Mouse (Mus musculus) R1 (cell line): ENCODE measurements at regions not wholly inside any gene's neighbourhood (a gene's known extent, or its start where the extent isn't known, plus 50 kb on each side); places are given as distances from the start of the nearest gene placed in this dataset.

Source experiments
- DNase-seq: peaks from one replicate; pipeline ENCODE4 v3.0.0-alpha.2; 2018; ENCODE audit warnings: low read depth, low spot score

- no peak for DNase-seq
Measured at GRCm38 (mm10) chr8:88972993-88973690, 70.8 kb downstream of the Sall1 start.

GRCm38 (mm10) chr8:88958843-88959242 lies 85.1 kb downstream of the Sall1 start:
- DNase-seq: peak; percentile 57

GRCm38 (mm10) chr8:88953178-88953577 lies 90.8 kb downstream of the Sall1 start:
- peak; percentile 72 for DNase-seq

- DNase-seq: peak; percentile 76
Measured at GRCm38 (mm10) chr8:88951829-88952155, 92.2 kb downstream of the Sall1 start.

DNA sequence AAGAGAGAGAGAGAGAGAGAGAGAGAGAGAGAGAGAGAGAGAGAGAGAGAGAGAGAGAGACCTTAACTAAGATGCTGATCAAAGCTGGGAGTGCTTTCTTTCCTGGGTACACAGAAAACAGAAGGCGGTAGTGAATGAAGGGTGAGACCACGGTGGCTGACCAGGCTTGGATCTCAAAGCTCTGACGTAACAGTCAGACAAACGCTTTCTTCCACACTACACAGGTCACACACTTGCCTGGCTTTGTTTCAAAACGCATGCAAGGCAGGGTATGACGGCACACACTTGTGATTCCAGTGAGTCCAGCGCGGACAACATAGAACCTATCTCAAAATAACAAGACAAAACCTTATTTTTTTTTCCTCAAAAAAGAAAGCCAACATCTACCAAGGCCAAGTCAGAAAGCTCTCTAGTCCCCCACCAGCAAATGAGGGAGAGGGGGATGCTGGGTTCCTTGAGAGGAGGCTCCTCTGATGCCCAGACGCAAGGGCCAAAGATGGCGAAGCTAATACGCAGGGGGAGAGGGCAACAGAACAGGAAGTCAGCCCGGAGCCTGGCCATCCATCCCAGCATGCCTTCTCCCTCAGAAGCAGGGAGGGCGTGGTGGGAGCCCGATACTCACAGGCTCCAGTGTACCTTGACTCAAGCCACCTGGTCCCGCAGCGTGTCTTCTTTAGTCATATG lies 92.7 kb downstream of the Sall1 start:
- peak; percentile 82 for DNase-seq

- DNase-seq: peak; percentile 98
Measured at GRCm38 (mm10) chr8:88949975-88950374, 94.0 kb downstream of the Sall1 start.

DNA sequence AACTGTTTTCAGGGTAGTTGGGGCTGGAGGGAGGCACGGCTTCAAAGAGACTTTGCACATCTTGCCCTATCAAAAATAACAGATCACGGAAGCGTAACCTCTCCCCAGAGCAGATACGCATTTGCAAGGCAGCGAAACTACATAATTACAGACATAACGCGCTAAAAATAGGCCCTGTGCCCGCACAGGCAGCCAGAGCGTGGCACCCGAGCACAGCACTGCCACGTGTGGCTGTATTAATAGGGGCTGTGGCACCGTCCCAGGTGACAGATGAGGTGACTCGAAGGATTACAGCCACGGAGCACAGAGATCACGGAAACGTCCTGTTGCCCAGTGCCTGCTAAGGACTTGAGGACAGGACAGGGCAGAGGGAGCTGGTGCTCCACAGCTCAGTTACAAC lies 95.0 kb downstream of the Sall1 start:
- no peak for DNase-seq

DNA sequence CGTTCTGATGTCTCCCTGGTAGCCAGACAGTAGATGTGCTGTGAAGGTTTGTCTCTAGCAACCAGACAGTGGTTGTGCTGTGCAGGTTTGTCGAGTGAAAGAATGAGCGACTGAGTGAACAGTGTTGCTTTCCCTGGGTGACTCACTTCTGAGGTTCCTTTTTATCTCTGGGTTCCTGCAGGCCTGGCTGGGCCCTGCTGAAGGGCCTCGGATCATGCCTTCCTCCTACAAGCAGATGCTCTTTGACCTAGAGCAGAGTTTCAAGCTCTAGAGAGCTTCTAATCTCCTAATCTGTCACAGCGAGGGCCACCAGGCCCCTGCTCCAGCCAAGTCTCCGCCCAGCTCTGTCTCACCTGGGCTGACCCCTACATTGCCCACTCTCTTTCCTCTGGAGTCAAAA lies 95.6 kb downstream of the Sall1 start:
- no peak for DNase-seq

GRCm38 (mm10) chr8:88947384-88947783 lies 96.6 kb downstream of the Sall1 start:
- DNase-seq: no peak

DNA sequence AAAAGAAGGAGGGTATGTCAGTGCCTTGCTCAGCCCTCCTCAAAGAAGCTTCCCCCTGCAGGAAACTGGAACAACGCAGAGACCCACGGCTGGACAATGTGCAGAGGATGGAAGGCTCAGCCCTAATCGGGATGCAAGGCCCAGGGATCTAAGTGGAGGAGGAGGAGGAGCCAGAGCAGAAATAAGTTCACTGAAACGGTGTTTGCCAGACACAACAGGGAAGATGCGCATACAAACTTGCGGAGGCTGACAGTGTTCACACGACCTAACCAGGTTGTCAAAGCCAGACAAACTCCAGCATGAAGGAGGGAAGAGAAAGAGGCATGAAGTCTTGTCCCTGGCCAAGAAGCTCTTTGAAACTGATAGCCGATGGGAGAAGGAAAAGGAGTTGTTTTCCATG lies 98.3 kb downstream of the Sall1 start:
- peak; percentile 57 for DNase-seq

- peak; percentile 89 for DNase-seq
Measured at GRCm38 (mm10) chr8:88944038-88944437, 99.9 kb downstream of the Sall1 start.

- DNase-seq: peak; percentile 79
Measured at GRCm38 (mm10) chr8:88939071-88939746, 104.8 kb downstream of the Sall1 start.

- DNase-seq: no peak
Measured at GRCm38 (mm10) chr8:88934708-88935107, 109.3 kb downstream of the Sall1 start.

DNA sequence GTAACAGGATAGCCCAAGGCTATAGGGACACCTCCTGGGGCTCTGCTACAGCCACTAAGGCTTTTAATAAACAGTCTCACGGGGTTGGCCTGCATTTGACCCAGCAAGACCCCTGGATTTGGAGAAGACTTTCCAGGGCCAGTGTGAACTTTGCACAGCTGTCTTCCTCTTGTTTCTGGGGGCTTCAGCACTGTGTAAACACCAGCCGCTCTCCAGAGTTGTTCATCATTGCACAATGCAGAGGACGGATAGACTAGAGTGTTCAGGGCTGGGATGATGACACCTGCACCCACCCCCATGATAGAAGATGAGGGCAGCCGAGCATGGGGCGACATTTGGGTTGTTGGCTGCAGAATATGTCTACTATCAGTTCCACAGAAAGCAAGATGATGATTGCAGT lies 112.9 kb downstream of the Sall1 start:
- no peak for DNase-seq

DNA sequence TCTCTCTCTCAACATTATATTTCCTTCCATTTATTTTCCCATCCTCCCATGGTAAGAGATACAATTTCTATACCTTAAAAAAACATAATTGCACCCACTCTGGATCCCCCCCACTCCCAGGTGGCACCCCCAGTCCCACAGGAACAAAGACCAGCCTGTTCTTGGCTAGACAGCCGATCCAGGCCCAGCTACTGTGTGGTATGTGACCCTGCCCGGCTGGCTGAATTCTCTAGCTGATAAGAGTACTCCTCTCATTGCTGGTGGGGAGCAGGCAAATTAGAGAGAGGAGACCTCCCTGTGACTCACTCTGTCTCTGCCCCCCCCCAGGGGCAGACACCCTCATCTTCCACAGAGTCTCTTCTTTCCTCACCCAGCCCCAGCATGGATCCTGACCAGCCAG lies 113.6 kb downstream of the Sall1 start:
- no peak for DNase-seq

DNA sequence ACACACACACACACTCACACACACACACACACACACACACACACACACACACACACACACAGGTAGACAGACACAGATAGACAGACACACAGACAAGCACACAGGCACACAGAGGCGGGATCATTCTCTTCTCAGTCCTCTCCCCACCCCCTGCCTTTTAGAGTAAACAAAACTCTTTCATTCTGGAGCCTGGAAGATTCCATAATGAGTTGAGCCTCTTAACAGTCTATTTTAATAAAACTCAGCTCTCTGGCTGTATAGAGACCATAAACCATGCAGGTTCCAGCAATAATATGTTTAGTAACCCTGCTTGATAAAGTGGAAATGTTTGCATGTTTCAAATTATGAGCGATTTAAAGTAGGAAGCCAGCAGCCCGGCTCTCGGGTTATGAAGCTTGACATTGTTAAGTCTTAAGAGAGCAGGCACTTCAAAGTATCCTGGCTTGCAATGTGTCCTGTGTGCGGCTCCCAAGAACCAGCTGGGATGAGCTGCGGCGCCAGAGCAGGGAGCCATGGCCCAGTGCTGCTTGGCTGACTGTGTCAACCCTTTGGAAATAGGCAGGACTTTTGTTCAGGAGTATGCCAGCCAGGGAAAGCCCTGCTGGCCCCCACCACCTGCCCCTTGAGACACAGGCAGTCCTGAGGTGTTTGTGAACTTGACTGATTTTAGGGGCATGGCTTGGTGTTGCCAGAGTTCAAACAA lies 115.1 kb downstream of the Sall1 start:
- DNase-seq: no peak

- no peak for DNase-seq
Measured at GRCm38 (mm10) chr8:88922840-88923239, 121.1 kb downstream of the Sall1 start.

GRCm38 (mm10) chr8:88921967-88922366 lies 122.0 kb downstream of the Sall1 start:
- no peak for DNase-seq

GRCm38 (mm10) chr8:88919282-88919681 lies 124.7 kb downstream of the Sall1 start:
- DNase-seq: no peak

DNA sequence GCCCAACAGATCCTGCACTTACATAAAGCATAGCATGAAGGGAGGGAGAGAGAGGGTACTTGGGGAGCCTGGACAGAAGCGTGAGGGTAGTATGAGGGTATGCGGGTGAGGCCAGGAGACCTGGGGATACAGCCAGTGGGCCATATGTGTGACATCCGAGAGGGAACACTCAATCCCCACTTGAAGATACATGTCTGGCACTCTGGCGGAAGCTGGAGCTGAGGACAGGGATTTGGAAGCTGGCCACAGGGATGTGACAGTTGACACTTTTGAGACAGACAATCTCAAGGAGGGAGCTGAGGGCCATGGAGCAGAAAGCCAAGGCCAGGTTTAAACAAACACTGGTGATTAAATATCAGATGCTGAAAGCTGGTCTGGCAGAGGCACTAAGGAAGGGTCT lies 127.9 kb downstream of the Sall1 start:
- DNase-seq: no peak

DNA sequence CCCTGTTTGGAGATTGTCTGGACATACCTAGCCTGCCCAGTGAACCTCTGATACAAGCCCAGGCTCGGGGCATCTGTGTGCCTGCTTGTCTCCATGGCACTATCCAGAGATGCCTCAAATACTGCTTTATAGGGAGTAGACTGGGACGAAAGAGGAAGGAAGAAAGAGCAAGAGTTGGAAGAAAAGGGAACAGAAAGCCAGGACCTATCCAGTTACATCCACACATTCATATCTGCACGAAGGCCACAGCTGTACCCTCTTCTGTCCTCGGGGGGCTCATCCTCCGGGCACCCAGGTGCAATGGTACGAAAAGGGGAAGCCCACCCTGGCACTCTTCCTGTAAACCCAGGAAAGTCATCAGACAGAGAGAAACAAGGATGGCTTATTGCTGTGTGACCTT lies 129.3 kb downstream of the Sall1 start:
- no peak for DNase-seq

DNA sequence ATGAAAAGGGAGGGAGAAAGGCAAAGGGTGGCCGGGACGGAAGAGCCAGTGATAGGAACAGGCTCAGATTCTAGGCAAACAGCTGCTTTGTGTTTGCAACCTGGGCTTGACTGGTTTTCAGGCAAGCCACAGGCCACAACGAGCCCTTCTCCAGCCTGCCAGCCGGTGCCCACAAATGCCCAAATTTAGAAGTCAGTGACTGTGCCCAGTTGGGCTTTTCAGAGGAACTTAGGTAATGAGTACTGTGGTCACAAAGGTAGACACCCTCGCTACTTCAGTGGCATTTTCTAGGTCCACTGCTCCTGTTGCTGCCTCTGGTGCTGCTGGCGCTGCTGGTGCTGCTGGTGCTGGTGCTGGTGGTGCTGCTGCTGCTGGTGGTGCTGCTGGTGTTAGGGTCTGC lies 129.8 kb downstream of the Sall1 start:
- DNase-seq: no peak
